Mouse (Mus musculus): ENCODE results near the gene Cacna2d3. TPM values are rescaled to one million over a fixed set of nuclear protein-coding genes. Genes with fewer than 3 reads are reported as not detected.

Gene Cacna2d3
- total and polyA plus RNA-seq, 3 experiments: not detected

- TF ChIP-seq EP300 (IDR thresholded peaks at IDR 0.05; ENCODE audit: low read length) (no peak), PAX5 (IDR thresholded peaks at IDR 0.05; ENCODE audit: low read length) (no peak), JUN (IDR thresholded peaks at IDR 0.05; ENCODE audit: insufficient read depth, low read depth, low read length) (no peak), GABPA (IDR thresholded peaks at IDR 0.05; ENCODE audit: insufficient replicate concordance, low read depth, low read length) (no peak), MXI1 (IDR thresholded peaks at IDR 0.05; ENCODE audit: low read depth, low read length) (no peak), POLR2A (IDR thresholded peaks at IDR 0.05; ENCODE audit: low read depth, low read length) (no peak), TBP (conservative IDR thresholded peaks at IDR 0.05; ENCODE audit: low read depth, low read length) (no peak), NRF1 (IDR thresholded peaks at IDR 0.05; ENCODE audit: low read depth, low read length) (no peak), ELF1 (IDR thresholded peaks at IDR 0.05; ENCODE audit: low read depth, low read length) (no peak), MAX (IDR thresholded peaks at IDR 0.05; ENCODE audit: low read length) (no peak), MAZ (IDR thresholded peaks at IDR 0.05; ENCODE audit: low read depth, low read length) (no peak), RCOR1 (conservative IDR thresholded peaks at IDR 0.05; ENCODE audit: low read depth, low read length) (no peak), TCF12 (IDR thresholded peaks at IDR 0.05; ENCODE audit: low read depth, low read length) (no peak), MYC (IDR thresholded peaks at IDR 0.05; ENCODE audit: low read depth, low read length) (no peak)
- Histone ChIP-seq H3K9me3 (replicated peaks; ENCODE audit: low read length) (peaks cover 5% of the 10 kb centered on the region), H3K9ac (ENCODE audit: insufficient read depth, low read depth) (no peak overlapping the region), H3K4me2 (ENCODE audit: insufficient read depth, low read depth, poor library complexity, severe bottlenecking) (no peak overlapping the region), H3K36me3 (replicated peaks in 1 of 2; ENCODE audit: control insufficient read depth in 1 of 2, insufficient read depth in 1 of 2, low read length in 1 of 2) (no peaks in the 10 kb centered on the region), H3K4me1 (ENCODE audit: control insufficient read depth in 1 of 2, insufficient read depth in 2 of 2) (no peaks in the 10 kb centered on the region), H3K27ac (ENCODE audit: insufficient read depth, low read depth) (no peak overlapping the region), H3K79me2 (replicated peaks; ENCODE audit: control insufficient read depth, extremely low read depth, insufficient read depth, poor library complexity, severe bottlenecking) (no peaks in the 10 kb centered on the region), H3K4me3 (replicated peaks in 1 of 3; ENCODE audit: low read depth in 2 of 3, low read length in 2 of 3, poor library complexity in 1 of 3) (no peak overlapping the region), H3K27me3 (replicated peaks) (peaks cover 14% of the 10 kb centered on the region)
- dilution Hi-C loops (cut with MboI; ENCODE audit: extremely low pct_ligation_motif_present, extremely low pct_unique_long_range_greater_than_20kb, low sequenced_read_pairs): no loop called here
- DNase-seq (ENCODE audit: extremely low read depth): no peak
- in situ Hi-C loops (cut with MboI; ENCODE audit: low pct_ligation_motif_present, low pct_unique_long_range_greater_than_20kb, low sequenced_read_pairs): no loop called here
Measured at GRCm38 (mm10) chr14:29485416-29485815, 236.2 kb downstream of the Cacna2d3 start.

- Histone ChIP-seq H3K27ac (ENCODE audit: insufficient read depth, low read depth) (no peak overlapping the region), H3K9ac (ENCODE audit: insufficient read depth, low read depth) (no peak overlapping the region), H3K4me2 (ENCODE audit: insufficient read depth, low read depth, poor library complexity, severe bottlenecking) (no peak overlapping the region), H3K4me1 (ENCODE audit: control insufficient read depth in 1 of 2, insufficient read depth in 2 of 2) (no peaks in the 10 kb centered on the region), H3K4me3 (replicated peaks in 1 of 3; ENCODE audit: low read depth in 2 of 3, low read length in 2 of 3, poor library complexity in 1 of 3) (no peak overlapping the region), H3K9me3 (replicated peaks; ENCODE audit: low read length) (no peaks in the 10 kb centered on the region), H3K27me3 (replicated peaks) (peaks cover 23% of the 10 kb centered on the region), H3K36me3 (replicated peaks in 1 of 2; ENCODE audit: control insufficient read depth in 1 of 2, insufficient read depth in 1 of 2, low read length in 1 of 2) (no peaks in the 10 kb centered on the region), H3K79me2 (replicated peaks; ENCODE audit: control insufficient read depth, extremely low read depth, insufficient read depth, poor library complexity, severe bottlenecking) (no peaks in the 10 kb centered on the region)
- TF ChIP-seq USF2 (conservative IDR thresholded peaks at IDR 0.05; ENCODE audit: low read depth, low read length): no peak
- TF ChIP-seq UBTF (IDR thresholded peaks at IDR 0.05; ENCODE audit: low read depth, low read length): no peak
- TF ChIP-seq NELFE (IDR thresholded peaks at IDR 0.05; ENCODE audit: low read depth, low read length): no peak
- no peak for TF ChIP-seq SIN3A (IDR thresholded peaks at IDR 0.05; ENCODE audit: low read length)
- no peak for TF ChIP-seq EP300 (IDR thresholded peaks at IDR 0.05; ENCODE audit: low read length)
- TF ChIP-seq JUND (conservative IDR thresholded peaks at IDR 0.05; ENCODE audit: low read depth, low read length): no peak
- TF ChIP-seq RAD21 (IDR thresholded peaks at IDR 0.05; ENCODE audit: low read depth, low read length): no peak
- no peak for TF ChIP-seq MAZ (IDR thresholded peaks at IDR 0.05; ENCODE audit: low read depth, low read length)
- TF ChIP-seq MYC (IDR thresholded peaks at IDR 0.05; ENCODE audit: low read depth, low read length): no peak
- no peak for TF ChIP-seq ZC3H11A (IDR thresholded peaks at IDR 0.05; ENCODE audit: low read depth, low read length)
- no peak for TF ChIP-seq ELF1 (IDR thresholded peaks at IDR 0.05; ENCODE audit: low read depth, low read length)
- no peak for TF ChIP-seq POLR2A (IDR thresholded peaks at IDR 0.05; ENCODE audit: low read depth, low read length)
- in situ Hi-C loops (cut with MboI; ENCODE audit: low pct_ligation_motif_present, low pct_unique_long_range_greater_than_20kb, low sequenced_read_pairs): no loop called here
- dilution Hi-C loops (cut with MboI; ENCODE audit: extremely low pct_ligation_motif_present, extremely low pct_unique_long_range_greater_than_20kb, low sequenced_read_pairs): no loop called here
- no peak for DNase-seq (ENCODE audit: extremely low read depth)
Measured at GRCm38 (mm10) chr14:29478403-29478983, 243.2 kb downstream of the Cacna2d3 start.

Data from CH12.LX (cell line).